Mouse (Mus musculus) forebrain, embryonic 11.5 days (tissue): ENCODE results near the gene Rae1. TPM values are rescaled to one million over a fixed set of nuclear protein-coding genes. Genes with fewer than 3 reads are reported as not detected.

ENCODE experiments used
- ATAC-seq: fragments of 200-750 bp; cut with Nextera tagmentation; replicated peaks from 2 replicates; pipeline ENCODE4 v1.8.0; 2017; ENCODE audit warnings: moderate TSS enrichment; ENCODE audit not compliant: low FRiP score
- DNase-seq: peaks from one replicate; pipeline ENCODE4 v3.0.0-alpha.2; 2017; ENCODE audit warnings: low spot score
- H3K27ac ChIP-seq: fragments of 300-500 bp; sonication (generic); 2 replicates; pipeline ENCODE4 v1.5.1; 2014; ENCODE audit warnings: low read depth, low read length
- H3K27me3 ChIP-seq: fragments of 300-500 bp; sonication (generic); 2 replicates; pipeline ENCODE4 v1.6.1; 2014; ENCODE audit warnings: mild to moderate bottlenecking, low read length, mixed read lengths; ENCODE audit not compliant: control insufficient read depth, insufficient read depth
- H3K36me3 ChIP-seq: fragments of 300-500 bp; sonication (generic); 2 replicates; pipeline ENCODE4 v1.6.1; 2014; ENCODE audit warnings: mild to moderate bottlenecking, low read length, moderate library complexity, mixed read lengths; ENCODE audit not compliant: control insufficient read depth, insufficient read depth
- H3K4me1 ChIP-seq: fragments of 300-500 bp; sonication (generic); replicated peaks from 2 replicates; pipeline ENCODE4 v1.6.1; 2014; ENCODE audit warnings: low read length, mixed read lengths; ENCODE audit not compliant: control insufficient read depth, insufficient read depth
- H3K4me2 ChIP-seq: fragments of 300-500 bp; sonication (generic); 2 replicates; pipeline ENCODE4 v1.6.1; 2014; ENCODE audit warnings: low read depth, mild to moderate bottlenecking, low read length, moderate library complexity, mixed read lengths; ENCODE audit not compliant: severe bottlenecking
- H3K4me3 ChIP-seq: fragments of 300-500 bp; sonication (generic); 2 replicates; pipeline ENCODE4 v1.5.1; 2014; ENCODE audit warnings: low read depth, low read length
- H3K9ac ChIP-seq: fragments of 300-500 bp; sonication (generic); 2 replicates; pipeline ENCODE4 v1.6.1; 2014; ENCODE audit warnings: low read length
- H3K9me3 ChIP-seq: fragments of 300-500 bp; sonication (generic); 2 replicates; pipeline ENCODE4 v1.6.1; 2016; ENCODE audit warnings: low read length, mixed read lengths; ENCODE audit not compliant: control insufficient read depth
- WGBS: fragments of 180-500 bp; shearing (Covaris S2); extraction: QIAGEN DNeasy Blood & Tissue Kit; methylation state at CpG from one replicate; pipeline ENCODE4 v1.1.7; 2014; 5-methylcytosine and 5-hydroxymethylcytosine counted together
- polyA plus RNA-seq: library from polyadenylated mRNA; unstranded; fragments of >200 nt; fragmentation: Nextera tagmentation; extraction: Ambion mirVana; gene quantifications from 2 replicates; pipeline ENCODE4 v1.2.1, GENCODE M21; 2014

The Rae1 gene
- polyA plus RNA-seq, 1 experiment from 2014 or later, result 148 TPM

DNA sequence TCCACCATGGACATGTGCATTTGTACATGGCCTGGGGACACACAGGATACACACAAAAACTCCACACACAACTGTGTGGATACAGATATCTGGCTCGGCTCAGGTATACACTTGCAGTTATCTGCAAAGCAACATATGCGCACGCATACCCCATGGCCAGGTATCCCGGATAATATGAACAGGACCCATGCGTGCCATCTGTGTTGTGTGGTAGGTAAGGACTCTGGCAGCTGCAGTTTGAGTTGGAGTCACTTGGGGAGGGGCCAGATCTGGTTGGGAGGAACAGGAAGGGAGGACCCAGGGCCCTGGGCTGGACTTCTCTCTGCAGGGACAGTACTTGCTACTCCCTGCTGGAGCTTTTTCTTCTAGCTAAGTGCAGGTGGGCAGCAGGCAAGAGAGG is 35.7 kb downstream of the Rae1 start:
- ATAC-seq (no peak), DNase-seq (no peak)
- Histone ChIP-seq H3K36me3 (peaks cover 9% of the 10 kb centered on the region; the same call in 1 of the 2 replicates), H3K4me2 (no peak overlapping the region), H3K4me3 (no peak overlapping the region), H3K27ac (no peak overlapping the region), H3K27me3 (no peaks in the 10 kb centered on the region), H3K9me3 (no peaks in the 10 kb centered on the region), H3K9ac (no peak overlapping the region), H3K4me1 (no peaks in the 10 kb centered on the region)
- 95% methylated on average over 5 of the region's 5 CpGs for WGBS

DNA sequence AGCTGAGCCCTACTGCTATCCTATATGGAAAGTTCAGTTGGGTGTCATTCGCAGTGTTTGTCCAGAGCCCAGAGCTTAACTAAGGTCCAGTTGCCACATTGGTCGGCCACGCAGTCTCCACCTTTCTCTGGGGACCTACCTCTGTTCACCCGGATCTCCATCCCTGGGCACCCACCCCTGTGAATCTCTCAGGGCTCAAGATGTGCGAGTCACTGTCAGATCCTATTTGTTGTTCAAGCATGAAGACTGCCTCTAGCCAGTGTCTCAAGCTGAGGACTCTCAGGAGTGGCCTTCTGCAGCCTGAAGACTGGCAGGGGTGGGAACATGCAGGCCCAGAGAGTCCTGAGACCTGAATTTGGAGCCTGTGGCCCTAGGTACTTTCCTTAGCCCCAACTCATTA is 36.1 kb downstream of the Rae1 start:
- Histone ChIP-seq H3K4me1 (no peaks in the 10 kb centered on the region), H3K9me3 (no peaks in the 10 kb centered on the region), H3K4me2 (no peak overlapping the region), H3K4me3 (no peak overlapping the region), H3K27me3 (no peaks in the 10 kb centered on the region), H3K36me3 (peaks cover 9% of the 10 kb centered on the region; the same call in 1 of the 2 replicates), H3K27ac (no peak overlapping the region), H3K9ac (no peak overlapping the region)
- DNase-seq, result no peak
- ATAC-seq, result no peak
- WGBS, result 92% methylated on average over 5 of the region's 5 CpGs

DNA sequence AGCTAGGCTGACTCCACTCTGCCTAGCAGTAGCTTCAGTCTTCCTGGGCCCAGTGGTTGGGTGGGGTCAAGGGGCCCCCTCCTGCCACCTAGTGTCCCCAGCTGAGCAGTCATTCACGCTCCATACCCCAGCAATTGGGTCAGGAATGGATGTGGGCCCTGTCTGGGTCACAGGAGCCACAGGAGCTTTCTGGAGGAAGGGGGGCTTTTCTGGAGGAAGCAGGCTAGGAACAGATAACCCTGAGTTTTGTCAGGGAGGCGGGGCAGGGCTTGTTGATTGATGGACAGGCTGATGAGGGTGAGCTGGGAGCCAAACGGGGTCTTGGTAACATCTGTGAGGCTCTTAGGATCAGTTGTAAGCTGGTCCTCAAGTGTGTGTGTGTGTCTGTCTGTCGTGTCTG is 36.7 kb downstream of the Rae1 start:
- no peak overlapping the region for H3K4me2 ChIP-seq

DNA sequence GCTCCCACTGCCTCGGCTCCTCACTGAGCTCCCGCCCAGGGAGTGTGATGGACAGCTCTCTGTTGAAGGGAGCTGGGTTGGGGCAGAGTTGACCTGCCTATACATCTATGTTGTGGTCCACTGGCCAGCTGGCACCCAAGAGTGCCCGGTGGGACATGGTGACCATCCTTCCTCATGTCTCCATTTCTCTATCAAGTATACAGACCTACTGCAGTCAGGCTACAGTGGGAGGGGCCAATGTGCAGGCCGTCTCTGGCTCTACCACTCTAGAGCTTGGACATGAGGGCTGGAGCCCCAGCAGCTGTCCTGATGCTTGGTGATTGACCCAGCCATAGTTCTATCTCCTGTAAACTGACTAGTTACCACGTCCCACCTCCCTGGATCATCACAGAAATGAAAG is 37.4 kb downstream of the Rae1 start:
- no peak overlapping the region for H3K4me3 ChIP-seq
- WGBS, result 72% methylated on average over 5 of the region's 5 CpGs

More for the DNA sequence above, 36.7 kb downstream of the Rae1 start:
- Histone ChIP-seq H3K4me1 (no peaks in the 10 kb centered on the region), H3K27me3 (no peaks in the 10 kb centered on the region), H3K9ac (no peak overlapping the region), H3K4me3 (no peak overlapping the region), H3K9me3 (no peaks in the 10 kb centered on the region), H3K36me3 (peaks cover 6% of the 10 kb centered on the region; the same call in 1 of the 2 replicates), H3K27ac (peak overlapping the region; percentile 6; the same call in 1 of the 2 replicates)
- WGBS, result 74% methylated on average over 4 of the region's 4 CpGs
- DNase-seq (no peak), ATAC-seq (no peak)

DNA sequence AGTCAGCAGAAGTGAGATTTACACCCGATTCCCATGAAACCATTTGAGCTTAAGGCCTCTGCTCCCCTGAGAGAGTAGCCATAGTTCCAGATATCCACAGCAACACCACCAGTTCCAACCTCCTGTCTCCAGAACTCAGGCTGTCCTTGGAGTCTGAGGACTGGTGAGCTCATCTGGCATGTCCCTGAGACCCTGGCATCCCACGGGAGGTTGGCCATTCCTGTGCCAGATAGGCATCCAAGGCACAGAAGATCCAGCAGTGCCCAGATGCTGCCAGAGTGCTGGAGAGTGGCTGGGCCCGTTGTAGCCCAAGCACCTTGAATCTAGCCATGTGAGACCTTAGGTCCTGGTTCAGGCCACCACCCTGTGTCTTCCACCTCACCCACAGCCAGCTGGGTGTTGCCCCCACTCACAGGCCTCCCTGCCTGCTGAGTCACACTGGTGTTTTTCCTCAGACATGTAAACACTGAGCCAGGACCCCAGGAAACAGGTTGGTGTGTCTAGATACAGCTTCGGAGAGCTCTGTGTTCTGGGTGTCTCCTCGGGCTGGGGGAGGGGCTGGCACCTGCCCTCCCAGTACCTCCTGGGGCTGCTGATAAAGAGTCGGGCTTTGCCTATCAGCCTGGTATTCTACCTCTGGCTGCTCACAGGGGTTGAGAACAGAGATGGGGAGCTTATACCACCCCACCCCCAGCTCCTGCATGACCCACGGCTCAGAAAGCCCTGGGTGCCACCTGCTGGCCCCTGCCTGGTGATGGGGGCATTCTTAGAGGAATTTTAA is 38.1 kb downstream of the Rae1 start:
- Histone ChIP-seq H3K4me1 (no peaks in the 10 kb centered on the region), H3K27ac (no peak overlapping the region), H3K4me3 (no peak overlapping the region), H3K9ac (no peak overlapping the region), H3K36me3 (peaks cover 6% of the 10 kb centered on the region; the same call in 1 of the 2 replicates), H3K27me3 (no peaks in the 10 kb centered on the region), H3K9me3 (no peaks in the 10 kb centered on the region), H3K4me2 (no peak overlapping the region)
- 76% methylated on average over 7 of the region's 7 CpGs for WGBS
- ATAC-seq, result peak; percentile 38; the same call in 1 of the 2 replicates
- no peak for DNase-seq

More for the DNA sequence above, 37.4 kb downstream of the Rae1 start:
- ATAC-seq (no peak), DNase-seq (no peak)
- Histone ChIP-seq H3K9ac (no peak overlapping the region), H3K36me3 (peaks cover 6% of the 10 kb centered on the region; the same call in 1 of the 2 replicates), H3K27ac (no peak overlapping the region), H3K27me3 (no peaks in the 10 kb centered on the region), H3K9me3 (no peaks in the 10 kb centered on the region), H3K4me2 (no peak overlapping the region), H3K4me1 (no peaks in the 10 kb centered on the region)

DNA sequence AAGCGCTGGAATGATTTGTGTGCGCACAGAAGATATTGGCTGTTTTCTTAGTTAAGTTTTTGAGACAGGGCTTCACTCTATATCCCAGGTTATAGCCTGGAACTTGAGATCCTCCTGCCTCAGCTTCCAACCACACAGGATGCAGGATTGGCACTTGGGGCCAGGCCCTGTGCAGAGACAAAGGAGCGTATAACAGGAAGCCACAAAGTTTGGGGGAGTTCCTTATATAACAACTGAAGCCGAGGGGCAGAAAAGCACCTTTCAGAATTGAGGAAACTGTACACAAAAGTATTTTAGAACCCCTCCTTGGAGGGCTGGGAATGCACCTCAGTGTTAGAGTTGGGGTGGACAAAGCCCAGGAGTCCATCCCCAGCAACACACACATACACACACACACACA is 39.1 kb downstream of the Rae1 start:
- 94% methylated on average over 4 of the region's 4 CpGs for WGBS

DNA sequence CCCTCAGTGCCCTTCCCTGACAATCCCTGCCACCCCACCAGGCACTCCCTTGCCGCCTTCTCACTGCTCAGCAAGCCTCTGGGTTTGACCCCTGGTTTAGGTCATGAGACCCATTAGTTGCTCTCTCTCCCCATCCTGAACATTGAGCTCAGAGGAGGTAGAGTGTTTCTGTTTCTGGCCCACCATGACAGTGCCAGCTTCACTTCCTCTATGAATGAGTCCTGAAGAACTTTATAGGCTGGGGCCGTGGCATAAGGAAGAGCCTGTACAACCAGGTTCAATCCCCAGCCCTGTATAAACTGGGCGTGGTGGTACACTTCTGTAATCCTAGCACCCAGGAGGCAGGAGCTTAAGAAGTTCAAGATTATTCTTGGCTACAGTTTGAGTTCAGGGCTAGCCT is 40.9 kb downstream of the Rae1 start:
- no peaks in the 10 kb centered on the region for H3K4me1 ChIP-seq
- H3K9ac ChIP-seq, result no peak overlapping the region
- H3K27ac ChIP-seq, result no peak overlapping the region
- WGBS, result 86% methylated on average over 3 of the region's 3 CpGs
- H3K9me3 ChIP-seq, result no peaks in the 10 kb centered on the region
- DNase-seq (no peak), ATAC-seq (no peak)
- no peaks in the 10 kb centered on the region; the same call in 1 of the 2 replicates for H3K36me3 ChIP-seq
- H3K4me3 ChIP-seq, result no peak overlapping the region
- no peaks in the 10 kb centered on the region for H3K27me3 ChIP-seq
- H3K4me2 ChIP-seq, result no peak overlapping the region

More for the DNA sequence above, 39.1 kb downstream of the Rae1 start:
- ATAC-seq (no peak), DNase-seq (no peak)
- Histone ChIP-seq H3K4me3 (no peak overlapping the region), H3K9me3 (no peaks in the 10 kb centered on the region), H3K4me1 (no peaks in the 10 kb centered on the region), H3K27ac (no peak overlapping the region), H3K4me2 (no peak overlapping the region), H3K36me3 (peaks cover 3% of the 10 kb centered on the region; the same call in 1 of the 2 replicates), H3K27me3 (no peaks in the 10 kb centered on the region), H3K9ac (no peak overlapping the region)

DNA sequence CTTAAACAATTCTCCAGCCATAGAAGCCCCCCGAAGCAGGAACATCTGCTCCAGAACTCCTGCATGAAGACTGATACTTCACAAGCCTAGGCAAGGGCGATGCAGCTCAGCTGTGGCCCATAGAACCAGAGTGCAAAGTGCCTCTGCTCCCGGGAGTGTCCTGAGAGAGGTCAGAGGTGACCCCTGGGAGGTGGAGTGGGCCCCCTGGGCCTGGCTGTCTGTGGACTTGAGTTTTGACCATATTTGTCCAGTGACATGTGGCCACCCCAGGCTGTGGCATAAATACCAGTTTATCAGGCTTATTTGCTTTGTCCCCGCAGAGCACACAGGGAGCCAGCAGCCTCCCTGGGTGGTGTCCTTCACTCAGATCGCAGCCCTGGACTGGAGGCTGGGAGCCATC is 41.3 kb downstream of the Rae1 start:
- Histone ChIP-seq H3K27ac (no peak overlapping the region), H3K4me3 (no peak overlapping the region), H3K27me3 (no peaks in the 10 kb centered on the region), H3K9ac (no peak overlapping the region), H3K9me3 (no peaks in the 10 kb centered on the region), H3K36me3 (no peaks in the 10 kb centered on the region), H3K4me2 (no peak overlapping the region), H3K4me1 (no peaks in the 10 kb centered on the region)
- 76% methylated on average over 5 of the region's 5 CpGs for WGBS
- no peak for DNase-seq
- no peak for ATAC-seq

DNA sequence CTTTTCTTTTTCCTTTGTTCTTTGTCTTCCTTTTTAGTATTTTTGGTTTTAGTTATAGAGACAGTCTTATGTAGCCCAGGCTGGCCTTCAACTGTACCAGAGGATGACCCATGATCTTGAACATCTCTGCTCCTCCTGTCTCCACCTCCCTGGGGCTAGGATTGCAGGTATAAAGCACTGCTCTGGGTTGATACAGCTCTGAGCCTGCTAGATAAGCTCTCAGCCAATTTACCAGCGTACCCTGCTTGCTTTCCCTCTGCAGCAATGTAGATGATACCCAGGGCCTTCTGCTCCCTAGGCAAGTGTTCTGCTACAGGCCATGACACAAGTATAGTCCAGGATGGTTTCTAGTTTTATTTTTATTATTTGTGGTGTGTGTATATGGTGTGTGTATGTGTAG is 42.0 kb downstream of the Rae1 start:
- Histone ChIP-seq H3K27ac (no peak overlapping the region), H3K4me3 (no peak overlapping the region), H3K36me3 (no peaks in the 10 kb centered on the region), H3K4me2 (no peak overlapping the region), H3K4me1 (no peaks in the 10 kb centered on the region), H3K9me3 (no peaks in the 10 kb centered on the region), H3K9ac (no peak overlapping the region), H3K27me3 (no peaks in the 10 kb centered on the region)
- ATAC-seq (no peak), DNase-seq (no peak)
- WGBS, result 69% methylated on average over 1 of the region's 1 CpGs
